Mouse (Mus musculus) kidney, adult 2 months (tissue): Measurements from ENCODE around the gene Fbl.

ENCODE experiments used
- CTCF ChIP-seq: fragments of 200-500 bp; conservative IDR thresholded peaks from 2 replicates; pipeline ENCODE4 v1.5.1; 2011; ENCODE audit warnings: low read depth, mild to moderate bottlenecking, control low read depth, low read length, moderate library complexity, mixed read lengths; ENCODE audit not compliant: insufficient read depth, insufficient read length
- POLR2A ChIP-seq: fragments of 200-500 bp; IDR thresholded peaks from one replicate; pipeline ENCODE4 v1.6.1; 2011; ENCODE audit warnings: low read depth, low read length, control low read depth

DNA sequence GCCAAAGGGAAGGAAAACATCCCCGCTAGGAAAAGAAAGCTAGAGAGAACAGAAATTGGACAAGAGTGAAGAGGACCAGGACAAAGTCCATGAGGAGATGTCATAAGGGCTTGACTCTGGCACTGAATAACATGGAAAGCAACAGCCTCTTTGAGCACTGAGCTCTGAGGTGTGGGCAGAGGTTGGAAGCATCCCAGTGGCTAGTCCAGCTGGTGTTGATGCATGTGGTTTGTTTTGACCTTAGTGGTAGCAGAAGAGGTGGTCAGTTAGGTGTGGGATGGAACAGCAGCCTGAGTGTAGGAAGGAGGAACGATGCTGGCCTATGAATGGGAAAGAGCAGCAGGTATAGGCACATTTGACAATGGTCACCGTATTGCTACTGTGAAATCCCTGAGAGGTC lies 22.0 kb downstream of the Fbl start:
- TF ChIP-seq CTCF (no peak), POLR2A (no peak)
